Mouse (Mus musculus): ENCODE results near the gene Ltbr. TPM values are rescaled to one million over a fixed set of nuclear protein-coding genes. Genes with fewer than 3 reads are reported as not detected.

The Ltbr gene
- polyA plus RNA-seq, 1 experiment from 2014 or later, result 40.4 TPM

- Histone ChIP-seq H3K36me3 (no peaks in the 10 kb centered on the region), H3K27me3 (ENCODE audit: insufficient read depth, poor library complexity, severe bottlenecking) (peaks cover 9% of the 10 kb centered on the region; the same call in 1 of the 2 replicates), H3K27ac (no peak overlapping the region), H3K4me3 (no peak overlapping the region), H3K4me1 (peaks cover 28% of the 10 kb centered on the region), H3K9me3 (no peaks in the 10 kb centered on the region)
- DNase-seq (ENCODE audit: low spot score), result no peak
- 61% methylated on average over 9 of the region's 9 CpGs for WGBS
Observed at GRCm38 (mm10) chr6:125338791-125339660, 25.3 kb upstream of the Ltbr start.

GRCm38 (mm10) chr6:125334356-125334755, 20.7 kb upstream of the Ltbr start:
- H3K36me3 ChIP-seq, result no peaks in the 10 kb centered on the region
- H3K4me3 ChIP-seq, result no peak overlapping the region
- no peak overlapping the region for H3K27ac ChIP-seq
- H3K4me1 ChIP-seq, result peaks cover 15% of the 10 kb centered on the region
- WGBS, result 72% methylated on average over 2 of the region's 2 CpGs
- peaks cover 4% of the 10 kb centered on the region for H3K27me3 ChIP-seq (ENCODE audit: insufficient read depth, poor library complexity, severe bottlenecking)
- DNase-seq (ENCODE audit: low spot score), result no peak
- no peaks in the 10 kb centered on the region for H3K9me3 ChIP-seq

GRCm38 (mm10) chr6:125333112-125333899, 19.6 kb upstream of the Ltbr start:
- Histone ChIP-seq H3K4me3 (no peak overlapping the region), H3K27me3 (ENCODE audit: insufficient read depth, poor library complexity, severe bottlenecking) (peaks cover 4% of the 10 kb centered on the region), H3K27ac (no peak overlapping the region), H3K9me3 (no peaks in the 10 kb centered on the region), H3K4me1 (peaks cover 15% of the 10 kb centered on the region; the same call in 1 of the 2 replicates), H3K36me3 (no peaks in the 10 kb centered on the region)
- DNase-seq (ENCODE audit: low spot score), result no peak
- WGBS, result 69% methylated on average over 14 of the region's 14 CpGs

- H3K27me3 ChIP-seq (ENCODE audit: insufficient read depth, poor library complexity, severe bottlenecking), result peaks cover 7% of the 10 kb centered on the region
- H3K36me3 ChIP-seq, result no peaks in the 10 kb centered on the region
- H3K4me3 ChIP-seq, result peak overlapping the region; percentile 67
- WGBS, result under 1% methylated on average over 39 of the region's 39 CpGs
- H3K4me1 ChIP-seq, result peaks cover 20% of the 10 kb centered on the region
- peak; percentile 93 for DNase-seq (ENCODE audit: low spot score)
- no peaks in the 10 kb centered on the region for H3K9me3 ChIP-seq
- peak overlapping the region; percentile 87 for H3K27ac ChIP-seq
Observed at GRCm38 (mm10) chr6:125330626-125331326, 17.1 kb upstream of the Ltbr start.

GRCm38 (mm10) chr6:125328243-125328642, 14.6 kb upstream of the Ltbr start:
- DNase-seq (ENCODE audit: low spot score), result no peak
- H3K4me1 ChIP-seq, result peaks cover 30% of the 10 kb centered on the region
- H3K27ac ChIP-seq, result no peak overlapping the region
- H3K27me3 ChIP-seq (ENCODE audit: insufficient read depth, poor library complexity, severe bottlenecking), result peaks cover 19% of the 10 kb centered on the region
- H3K36me3 ChIP-seq, result no peaks in the 10 kb centered on the region
- WGBS, result 79% methylated on average over 5 of the region's 5 CpGs
- H3K9me3 ChIP-seq, result no peaks in the 10 kb centered on the region
- no peak overlapping the region for H3K4me3 ChIP-seq

- Histone ChIP-seq H3K27ac (no peak overlapping the region; the same call in 1 of the 2 replicates), H3K27me3 (ENCODE audit: insufficient read depth, poor library complexity, severe bottlenecking) (peaks cover 44% of the 10 kb centered on the region), H3K9me3 (no peaks in the 10 kb centered on the region), H3K36me3 (no peaks in the 10 kb centered on the region), H3K4me3 (no peak overlapping the region), H3K4me1 (peaks cover 33% of the 10 kb centered on the region)
- WGBS, result 26% methylated on average over 6 of the region's 6 CpGs
- no peak for DNase-seq (ENCODE audit: low spot score)
Observed at GRCm38 (mm10) chr6:125325337-125325736, 11.7 kb upstream of the Ltbr start.

- H3K36me3 ChIP-seq, result no peaks in the 10 kb centered on the region
- WGBS, result 58% methylated on average over 6 of the region's 6 CpGs
- no peak overlapping the region for H3K27ac ChIP-seq
- H3K27me3 ChIP-seq (ENCODE audit: insufficient read depth, poor library complexity, severe bottlenecking), result peaks cover 62% of the 10 kb centered on the region
- H3K4me3 ChIP-seq, result no peak overlapping the region
- no peaks in the 10 kb centered on the region for H3K9me3 ChIP-seq
- peaks cover 41% of the 10 kb centered on the region for H3K4me1 ChIP-seq
- no peak for DNase-seq (ENCODE audit: low spot score)
Observed at GRCm38 (mm10) chr6:125323547-125323946, 9.9 kb upstream of the Ltbr start.

GRCm38 (mm10) chr6:125322794-125323193, 9.1 kb upstream of the Ltbr start:
- no peak for DNase-seq (ENCODE audit: low spot score)
- no peaks in the 10 kb centered on the region for H3K36me3 ChIP-seq
- WGBS, result 59% methylated on average over 13 of the region's 13 CpGs
- no peak overlapping the region for H3K27ac ChIP-seq
- H3K9me3 ChIP-seq, result no peaks in the 10 kb centered on the region
- H3K4me3 ChIP-seq, result no peak overlapping the region
- H3K27me3 ChIP-seq (ENCODE audit: insufficient read depth, poor library complexity, severe bottlenecking), result peaks cover 61% of the 10 kb centered on the region
- peaks cover 41% of the 10 kb centered on the region for H3K4me1 ChIP-seq

- peak overlapping the region; percentile 23 for H3K4me3 ChIP-seq
- no peaks in the 10 kb centered on the region for H3K36me3 ChIP-seq
- no peak for DNase-seq (ENCODE audit: low spot score)
- 0 out of 2 replicates have a peak overlapping the region, but pooled peaks have one; percentile 11 for H3K27ac ChIP-seq
- no peaks in the 10 kb centered on the region for H3K9me3 ChIP-seq
- H3K4me1 ChIP-seq, result peaks cover 36% of the 10 kb centered on the region
- H3K27me3 ChIP-seq (ENCODE audit: insufficient read depth, poor library complexity, severe bottlenecking), result peaks cover 67% of the 10 kb centered on the region
- WGBS, result 6% methylated on average over 26 of the region's 26 CpGs
Observed at GRCm38 (mm10) chr6:125321114-125321855, 7.6 kb upstream of the Ltbr start.

GRCm38 (mm10) chr6:125320323-125320722, 6.6 kb upstream of the Ltbr start, which contains the start of gene Scnn1a:
TSS of gene Scnn1a (plus strand) at chr6:125320659.
- Histone ChIP-seq H3K9me3 (no peaks in the 10 kb centered on the region), H3K4me1 (peaks cover 33% of the 10 kb centered on the region), H3K27me3 (ENCODE audit: insufficient read depth, poor library complexity, severe bottlenecking) (peaks cover 72% of the 10 kb centered on the region), H3K4me3 (peak within 1 kb of the TSS; percentile 23), H3K27ac (0 out of 2 replicates have a peak within 1 kb of the TSS, but pooled peaks have one; percentile 18), H3K36me3 (no peaks in the 10 kb centered on the region)
- WGBS, result 70% methylated on average over 1 of the region's 1 CpGs
- no peak for DNase-seq (ENCODE audit: low spot score)

- Histone ChIP-seq H3K36me3 (no peaks in the 10 kb centered on the region), H3K27ac (0 out of 2 replicates have a peak overlapping the region, but pooled peaks have one; percentile 18), H3K4me3 (no peak overlapping the region), H3K4me1 (peaks cover 29% of the 10 kb centered on the region), H3K27me3 (ENCODE audit: insufficient read depth, poor library complexity, severe bottlenecking) (peaks cover 70% of the 10 kb centered on the region), H3K9me3 (no peaks in the 10 kb centered on the region)
- no peak for DNase-seq (ENCODE audit: low spot score)
Observed at GRCm38 (mm10) chr6:125319919-125320296, 6.2 kb upstream of the Ltbr start.

All from heart, embryonic 10.5 days (tissue).